11 mouse cellular contexts compared by ENCODE assay signal in genomic region chr1:193418656-193419055, GRCm38 (mm10). TPM values are rescaled to one million over a fixed set of nuclear protein-coding genes. Genes with fewer than 3 reads are reported as not detected.
DNase-seq lines count a peak whose midpoint lies in the region; ATAC-seq lines count a peak whose summit lies in the region.
"Had no signal": no experiment of that assay in that cellular context is flagged by ENCODE, and none has a peak within 500 bp of the region (broad histone marks: within the 10 kb centered on the region; RNA-seq: fewer than 3 reads in every experiment).

No protein-coding gene starts in this region.

- H3K4me3 ChIP-seq in lung, embryonic 15.5 days, result no peak overlapping the region
- H3K4me3 ChIP-seq in heart, embryonic 16.5 days (ENCODE audit: low read length), result no peak overlapping the region

- WGBS in lung, embryonic 15.5 days, result 41% methylated on average over 5 of the region's 5 CpGs
- WGBS in heart, embryonic 16.5 days, result 25% methylated on average over 5 of the region's 5 CpGs

- H3K27ac ChIP-seq in lung, embryonic 15.5 days, result peak overlapping the region; percentile 27; the same call in 1 of the 2 replicates
- 0 out of 2 replicates have a peak overlapping the region, but pooled peaks have one; percentile 12 for H3K27ac ChIP-seq in heart, embryonic 16.5 days (ENCODE audit: low read length)

- peaks cover 40% of the 10 kb centered on the region for H3K4me1 ChIP-seq in lung, embryonic 15.5 days
- H3K4me1 ChIP-seq in heart, embryonic 16.5 days (ENCODE audit: control insufficient read depth, insufficient read depth, low read length), result peaks cover 25% of the 10 kb centered on the region

- no peak for ATAC-seq in lung, embryonic 15.5 days (ENCODE audit: borderline replicate concordance, extremely low read depth, low FRiP score, low TSS enrichment)
- ATAC-seq in heart, embryonic 16.5 days (replicated peaks; ENCODE audit: extremely low read depth, insufficient read depth, low FRiP score), result 0 out of 2 replicates have a peak, but pooled peaks have one; percentile 45
- ATAC-seq in megakaryocyte-erythroid progenitor cell, adult 5-6 weeks (replicated peaks; ENCODE audit: low FRiP score, low TSS enrichment, poor library complexity, severe bottlenecking), result peak; percentile 47; the same call in 1 of the 2 replicates
- ATAC-seq: inflammation-experienced regulatory T-cells, adult 6 months had no signal

- no peak overlapping the region for H3K9ac ChIP-seq in lung, embryonic 15.5 days
- H3K9ac ChIP-seq in heart, embryonic 16.5 days (ENCODE audit: low read length), result no peak overlapping the region

- H3K36me3 ChIP-seq in lung, embryonic 15.5 days, result no peaks in the 10 kb centered on the region
- no peaks in the 10 kb centered on the region for H3K36me3 ChIP-seq in heart, embryonic 16.5 days (ENCODE audit: control insufficient read depth, insufficient read depth)
- H3K36me3 ChIP-seq: G1E had no signal

- DNase-seq in adrenal gland, adult 8-10 months, result peak; percentile 12
- DNase-seq in adrenal gland, adult 18-20 months (ENCODE audit: low spot score in 2 of 2), result no peak
- no peak for DNase-seq in lung, postnatal 14 days
- no peak for DNase-seq in embryo, embryonic 9.5 days (ENCODE audit: extremely low spot score)
- no peak for DNase-seq in layer of hippocampus, postnatal 10 days (ENCODE audit: low spot score in 2 of 2)
- DNase-seq: cerebellum, adult 11 months had no signal

- H3K27me3 ChIP-seq in lung, embryonic 15.5 days, result no peaks in the 10 kb centered on the region
- H3K27me3 ChIP-seq in heart, embryonic 16.5 days (ENCODE audit: control insufficient read depth, insufficient read depth, low read length), result peaks cover 2% of the 10 kb centered on the region; the same call in 1 of the 2 replicates

- no peak overlapping the region for H3K4me2 ChIP-seq in lung, embryonic 15.5 days
- no peak overlapping the region for H3K4me2 ChIP-seq in heart, embryonic 16.5 days (ENCODE audit: low read depth, low read length)

- no peaks in the 10 kb centered on the region for H3K9me3 ChIP-seq in lung, embryonic 15.5 days
- no peaks in the 10 kb centered on the region for H3K9me3 ChIP-seq in heart, embryonic 16.5 days (replicated peaks; ENCODE audit: control insufficient read depth, low read length)
- H3K9me3 ChIP-seq: G1E had no signal

RNA-seq across cellular contexts. Expression of gene Camk1g, which starts 48.6 kb away (rescaled TPM):
- under 1 TPM in 3 of 4 experiments, not detected in 1; 0.12 to 0.49 (median 0.35) TPM for total RNA-seq in adrenal gland, adult 8-10 months (2022)
- total RNA-seq in adrenal gland, adult 18-20 months (2021), result under 1 TPM; 0.13 to 0.17 TPM
- polyA plus RNA-seq in lung, embryonic 15.5 days (2015; fragmentation: Nextera tagmentation; extraction: Ambion mirVana), result 36.8 and 38.8 TPM in 2 replicates
- 13.6 and 16.6 TPM in 2 replicates for polyA plus RNA-seq in heart, embryonic 16.5 days (2015; fragmentation: Nextera tagmentation; extraction: Ambion mirVana)
- not detected in 2 replicates for total RNA-seq in megakaryocyte-erythroid progenitor cell, adult 5-6 weeks (2014; fragmentation: Nextera tagmentation)
- not detected in 2 replicates for total RNA-seq in megakaryocyte-erythroid progenitor cell, adult 5-6 weeks (2017)
- total RNA-seq in layer of hippocampus, postnatal 10 days (2021), result 10 to 100 TPM; 39.3 to 40.3 TPM
- total RNA-seq: G1E had no signal
- polyA plus RNA-seq: G1E; inflammation-experienced regulatory T-cells, adult 6 months had no signal

Comparison
In these comparisons a context has a peak if more than half of its experiments do, and no peak if none do; other contexts are left out.
1. RNA of gene Camk1g, which starts 48.6 kb away (total RNA-seq): 39.3 to 40.3 TPM in layer of hippocampus, postnatal 10 days; 0.12 to 0.49 TPM in adrenal gland, adult 8-10 months, 0.13 to 0.17 TPM in adrenal gland, adult 18-20 months and not detected in megakaryocyte-erythroid progenitor cell, adult 5-6 weeks; every median in the first group is over 10 times any median in the second.